Mouse (Mus musculus) embryonic fibroblast, embryonic 13.5 days (primary cell): ENCODE measurements at regions not wholly inside any gene's neighbourhood (a gene's known extent, or its start where the extent isn't known, plus 50 kb on each side); places are given as distances from the start of the nearest gene placed in this dataset.

Experiments
- CTCF ChIP-seq: IDR thresholded peaks from 2 replicates; pipeline ENCODE4 v1.5.1; 2011; ENCODE audit warnings: mild to moderate bottlenecking, control low read depth, low read length, moderate library complexity, borderline replicate concordance; ENCODE audit not compliant: insufficient read depth
- POLR2A ChIP-seq: IDR thresholded peaks from 2 replicates; pipeline ENCODE4 v1.6.1; 2011; ENCODE audit warnings: low read depth, mild to moderate bottlenecking, control low read depth, low read length, moderate library complexity

GRCm38 (mm10) chr9:52371296-52371695, 202.9 kb upstream of the Zc3h12c start:
- TF ChIP-seq CTCF (no peak), POLR2A (no peak)
